10 mouse cellular contexts compared by ENCODE assay signal in the genomic region with DNA sequence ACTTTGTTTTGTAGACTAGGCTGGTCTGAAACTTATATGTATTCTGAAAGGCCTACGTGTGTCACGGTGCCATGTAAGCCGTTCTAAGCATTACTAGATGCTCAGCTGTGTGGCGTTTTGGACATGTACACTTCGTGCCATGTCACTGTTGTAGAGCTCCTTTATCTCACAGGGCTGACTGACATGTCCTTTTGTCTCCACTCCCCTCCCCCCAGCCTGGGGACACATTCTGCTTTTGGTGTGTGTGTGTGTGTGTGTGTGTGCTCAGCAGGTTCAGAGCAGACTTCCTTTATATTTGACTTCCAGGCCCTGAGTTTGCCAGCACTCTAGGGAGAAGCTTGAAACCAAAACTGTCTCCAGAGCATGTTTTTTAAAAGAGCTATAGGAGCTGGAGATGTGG. TPM values are rescaled to one million over a fixed set of nuclear protein-coding genes. Genes with fewer than 3 reads are reported as not detected.
DNase-seq lines count a peak whose midpoint lies in the region; ATAC-seq and TF ChIP-seq lines count a peak whose summit lies in the region.
"Had no signal": no experiment of that assay in that cellular context is flagged by ENCODE, and none has a peak within 500 bp of the region (broad histone marks: within the 10 kb centered on the region; RNA-seq: fewer than 3 reads in every experiment).

No protein-coding gene starts in this region.

- no peak for ATAC-seq in megakaryocyte, adult 5-6 weeks (ENCODE audit: poor library complexity, severe bottlenecking)
- no peak for ATAC-seq in hindbrain, embryonic 13.5 days (ENCODE audit: low FRiP score)

- 14% methylated on average over 5 of the region's 5 CpGs for WGBS in hindbrain, embryonic 13.5 days
- WGBS in thymus, adult 2 months: 64% methylated on average over 5 of the region's 5 CpGs

- no peak overlapping the region for H3K4me2 ChIP-seq in hindbrain, embryonic 13.5 days
- H3K4me2 ChIP-seq: embryonic facial prominence, embryonic 12.5 days; lung, embryonic 15.5 days had no signal

- no peak for TF ChIP-seq POLR2A in thymus, adult 2 months (IDR thresholded peaks at IDR 0.05; ENCODE audit: control insufficient read depth, extremely low read depth, insufficient read depth, low read length, poor library complexity)

- H3K4me3 ChIP-seq in megakaryocyte, embryonic 14.5 days (replicated peaks): peak overlapping the region; percentile 71
- H3K4me3 ChIP-seq in hindbrain, embryonic 13.5 days: no peak overlapping the region
- H3K4me3 ChIP-seq in thymus, adult 2 months (ENCODE audit: control insufficient read depth, insufficient read depth, low read length): no peak overlapping the region
- H3K4me3 ChIP-seq: embryonic facial prominence, embryonic 12.5 days; lung, embryonic 15.5 days had no signal

- no peak for TF ChIP-seq CTCF in thymus, adult 2 months (IDR thresholded peaks at IDR 0.05; ENCODE audit: borderline replicate concordance, control insufficient read depth, extremely low read depth, insufficient read depth, low read length, poor library complexity)

- peaks cover 77% of the 10 kb centered on the region for H3K4me1 ChIP-seq in megakaryocyte, embryonic 14.5 days
- H3K4me1 ChIP-seq in hindbrain, embryonic 13.5 days (replicated peaks): peaks cover 9% of the 10 kb centered on the region
- H3K4me1 ChIP-seq in thymus, adult 2 months (replicated peaks; ENCODE audit: control insufficient read depth, insufficient read depth, low read length): peaks cover 36% of the 10 kb centered on the region
- H3K4me1 ChIP-seq: embryonic facial prominence, embryonic 12.5 days had no signal

- H3K9me3 ChIP-seq in megakaryocyte, embryonic 14.5 days: no peaks in the 10 kb centered on the region
- H3K9me3 ChIP-seq in hindbrain, embryonic 13.5 days: no peaks in the 10 kb centered on the region
- H3K9me3 ChIP-seq: embryonic facial prominence, embryonic 12.5 days; lung, embryonic 15.5 days had no signal

- peak overlapping the region; percentile 19; the same call in 1 of the 2 replicates for H3K27ac ChIP-seq in hindbrain, embryonic 13.5 days
- no peak overlapping the region for H3K27ac ChIP-seq in thymus, adult 2 months (ENCODE audit: control insufficient read depth, insufficient read depth, low read length)
- H3K27ac ChIP-seq: embryonic facial prominence, embryonic 12.5 days; lung, embryonic 15.5 days had no signal

- no peak overlapping the region for H3K9ac ChIP-seq in hindbrain, embryonic 13.5 days
- H3K9ac ChIP-seq: embryonic facial prominence, embryonic 12.5 days; lung, embryonic 15.5 days had no signal

- H3K36me3 ChIP-seq in megakaryocyte, embryonic 14.5 days (replicated peaks; ENCODE audit: low read length): peaks cover 11% of the 10 kb centered on the region
- no peaks in the 10 kb centered on the region for H3K36me3 ChIP-seq in hindbrain, embryonic 13.5 days
- H3K36me3 ChIP-seq in thymus, adult 2 months (ENCODE audit: control insufficient read depth, insufficient read depth, low read length): no peaks in the 10 kb centered on the region
- H3K36me3 ChIP-seq: embryonic facial prominence, embryonic 12.5 days; lung, embryonic 15.5 days had no signal

- peak; percentile 78 for DNase-seq in embryo, embryonic 10.5 days (ENCODE audit: low spot score)
- DNase-seq in thymus, adult 2 months: peak; percentile 82
- no peak for DNase-seq in cerebellum, postnatal 14 days
- no peak for DNase-seq in frontal cortex, postnatal 10 days (ENCODE audit: low spot score in 2 of 2)
- no peak for DNase-seq in cerebellum, postnatal 10 days

- H3K27me3 ChIP-seq in megakaryocyte, embryonic 14.5 days (replicated peaks): no peaks in the 10 kb centered on the region
- no peaks in the 10 kb centered on the region for H3K27me3 ChIP-seq in hindbrain, embryonic 13.5 days
- H3K27me3 ChIP-seq in thymus, adult 2 months (ENCODE audit: control insufficient read depth, insufficient read depth, low read length): no peaks in the 10 kb centered on the region
- H3K27me3 ChIP-seq: embryonic facial prominence, embryonic 12.5 days; lung, embryonic 15.5 days had no signal

RNA-seq across cellular contexts. Expression of gene Vps37b, which starts 4.8 kb away (rescaled TPM):
- 437 and 1,468 TPM in 2 replicates for polyA plus RNA-seq in megakaryocyte, embryonic 14.5 days (2012; ENCODE audit: insufficient read depth, low replicate concordance)
- 28.9 and 29.2 TPM in 2 replicates for total RNA-seq in megakaryocyte, adult 5-6 weeks (2015)
- total RNA-seq in megakaryocyte, adult 5-6 weeks (2017): 29.1 and 29.9 TPM in 2 replicates
- polyA plus RNA-seq in hindbrain, embryonic 13.5 days (2015; fragmentation: Nextera tagmentation; extraction: Ambion mirVana): 79.3 and 84.7 TPM in 2 replicates
- polyA plus RNA-seq in thymus, adult 2 months (2012; rRNA removed): 111 and 119 TPM in 2 replicates

RNA-seq across cellular contexts. Expression of gene Abcb9, which starts 58.8 kb away (rescaled TPM):
- polyA plus RNA-seq in megakaryocyte, embryonic 14.5 days (2012; ENCODE audit: insufficient read depth, low replicate concordance): 23.8 and 51.5 TPM in 2 replicates
- total RNA-seq in megakaryocyte, adult 5-6 weeks (2015): 0.62 and 1.4 TPM in 2 replicates
- 0.12 and 1.3 TPM in 2 replicates for total RNA-seq in megakaryocyte, adult 5-6 weeks (2017)
- polyA plus RNA-seq in hindbrain, embryonic 13.5 days (2015; fragmentation: Nextera tagmentation; extraction: Ambion mirVana): 7.1 and 8.3 TPM in 2 replicates
- 48.2 and 54.0 TPM in 2 replicates for polyA plus RNA-seq in thymus, adult 2 months (2012; rRNA removed)

Comparison
In these comparisons a context has a peak if more than half of its experiments do, and no peak if none do; other contexts are left out.
1. DNase-seq: peak in embryo, embryonic 10.5 days (single experiment) and thymus, adult 2 months (single experiment); none in cerebellum, postnatal 14 days (0 of 2), frontal cortex, postnatal 10 days (0 of 2) and cerebellum, postnatal 10 days (0 of 2).